Mouse (Mus musculus): Measurements from ENCODE around the gene Ttll5.

- TF ChIP-seq CTCF (IDR thresholded peaks at IDR 0.05; ENCODE audit: low read depth): no peak
- no peak for TF ChIP-seq EP300 (IDR thresholded peaks at IDR 0.05; ENCODE audit: low read depth)
Observed at GRCm38 (mm10) chr12:85950371-85950770, 125.9 kb downstream of the Ttll5 start.

All from heart, postnatal 0 days (tissue).